Mouse (Mus musculus) kidney, adult 8-10 months (tissue): ENCODE measurements around the gene Pde10a.

Experiments
- DNase-seq, 2 experiments: peaks; one replicate each; pipeline ENCODE4 v3.0.0; 2022

The Pde10a gene

DNA sequence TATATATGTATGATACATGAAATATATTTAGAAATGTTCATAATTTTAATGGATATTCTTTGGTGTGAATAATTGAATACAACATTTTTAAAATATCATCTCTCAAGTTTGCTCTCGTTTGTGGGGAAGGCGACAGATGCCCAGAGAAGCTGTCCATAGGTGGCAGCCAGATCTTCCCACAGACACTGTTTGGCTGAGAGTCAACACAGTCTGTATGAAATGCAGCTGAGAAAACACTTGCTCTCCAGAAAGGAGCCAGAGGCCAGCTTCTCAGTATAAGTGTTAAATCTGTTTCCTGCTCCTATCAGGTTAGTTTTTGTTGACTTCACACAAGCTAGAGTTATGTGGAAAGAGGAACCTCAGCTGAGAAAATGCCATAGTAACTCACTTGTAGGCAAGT, 461.4 kb downstream of the Pde10a start:
- DNase-seq, result no peak

DNA sequence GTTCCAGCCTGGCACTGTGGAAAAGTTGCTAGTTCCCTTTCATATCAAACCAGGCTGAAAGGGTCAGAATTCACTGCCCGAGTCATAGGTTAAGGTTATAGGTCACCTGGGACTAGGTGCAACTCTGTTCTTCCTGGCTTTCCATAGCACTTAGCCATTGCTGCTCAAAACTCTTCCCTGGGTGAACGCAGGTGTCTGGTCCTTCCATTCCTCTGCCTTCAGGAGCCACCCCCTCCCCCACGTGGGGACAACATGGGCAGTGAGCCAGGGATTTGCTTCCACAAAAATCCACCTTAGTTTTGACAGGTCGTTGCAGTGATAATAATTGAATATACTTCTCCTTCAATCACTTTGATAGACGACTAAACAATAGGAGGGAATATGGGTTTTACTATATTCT, 462.2 kb downstream of the Pde10a start:
- DNase-seq, result no peak

DNA sequence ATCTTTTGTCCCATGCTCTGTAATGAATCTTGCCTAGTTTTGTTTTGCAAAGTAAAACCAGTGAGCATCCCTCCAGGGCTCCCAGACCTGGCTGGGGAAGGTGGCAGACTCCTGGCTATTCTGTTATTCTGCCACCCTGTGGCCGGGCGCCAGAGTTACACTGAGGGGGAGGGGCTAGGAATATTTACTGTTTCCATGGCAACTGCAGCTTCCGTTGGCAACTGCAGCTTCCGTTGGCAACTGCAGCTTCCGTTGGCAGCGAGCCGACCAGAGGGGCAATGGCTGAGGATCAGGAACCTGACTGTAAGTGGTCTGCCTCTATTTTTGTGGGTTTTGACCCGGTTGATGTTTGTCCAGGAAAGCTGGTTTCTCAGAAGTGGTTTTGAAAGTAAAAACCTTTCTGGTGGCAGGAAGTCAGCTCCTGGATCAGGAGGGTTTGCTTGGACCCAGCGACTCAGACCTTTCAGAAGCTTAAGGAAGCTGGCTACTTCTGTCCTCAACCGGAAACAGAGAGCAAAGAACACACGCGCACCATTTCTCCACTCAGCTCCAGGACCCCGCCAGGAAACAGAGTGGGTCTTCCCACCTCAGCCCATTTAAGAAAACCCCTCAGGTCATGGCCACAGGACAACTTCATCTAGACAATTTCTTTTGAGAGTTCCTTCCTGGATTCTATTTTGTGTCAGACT, 463.1 kb downstream of the Pde10a start, which contains the start of gene 1700010I14Rik:
Gene 1700010I14Rik (plus strand): TSS at position 215 of the 689 bp plus-strand sequence.
- peak; percentile 88 to 93 for DNase-seq

DNA sequence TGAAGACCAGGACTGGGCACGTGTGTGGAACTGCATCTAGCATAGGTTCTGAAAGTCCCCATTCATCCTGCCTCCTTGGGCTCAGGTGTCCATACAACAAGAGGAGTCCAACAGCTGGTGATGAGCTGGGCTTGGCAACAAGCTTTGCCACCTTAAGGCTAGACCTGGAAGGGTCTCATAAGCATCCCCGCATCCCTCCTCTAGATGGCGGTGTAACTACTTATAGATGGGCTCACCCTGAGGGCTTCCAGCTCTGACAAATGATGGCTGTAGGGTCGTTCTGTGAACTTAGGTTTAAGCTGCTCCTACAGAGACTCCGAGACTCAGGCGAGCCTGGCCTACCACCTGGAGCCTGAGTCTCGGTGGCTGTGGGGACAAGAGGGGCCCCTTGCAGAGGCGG, 466.0 kb downstream of the Pde10a start:
- peak in 1 of 2 experiments; percentile 14 for DNase-seq

DNA sequence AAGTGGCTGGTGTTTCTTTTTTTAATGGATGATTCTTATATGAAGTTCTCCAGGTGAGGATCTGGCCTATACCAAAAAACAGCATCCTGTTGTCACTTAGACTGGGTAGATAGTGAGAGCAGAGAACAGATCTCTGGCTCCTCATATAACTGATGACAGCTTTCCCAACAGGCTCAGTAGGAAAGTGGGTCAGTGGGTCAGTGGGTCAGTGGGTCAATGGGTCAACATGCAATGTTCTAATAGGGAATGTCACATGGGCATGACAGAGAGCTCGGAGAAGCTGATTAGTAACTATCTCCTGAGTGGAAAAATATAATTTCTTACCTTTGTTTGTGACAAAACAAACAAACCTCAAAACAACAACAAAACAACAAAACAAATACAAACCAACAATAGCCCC, 470.2 kb downstream of the Pde10a start:
- DNase-seq, result peak in 1 of 2 experiments; percentile 26

DNA sequence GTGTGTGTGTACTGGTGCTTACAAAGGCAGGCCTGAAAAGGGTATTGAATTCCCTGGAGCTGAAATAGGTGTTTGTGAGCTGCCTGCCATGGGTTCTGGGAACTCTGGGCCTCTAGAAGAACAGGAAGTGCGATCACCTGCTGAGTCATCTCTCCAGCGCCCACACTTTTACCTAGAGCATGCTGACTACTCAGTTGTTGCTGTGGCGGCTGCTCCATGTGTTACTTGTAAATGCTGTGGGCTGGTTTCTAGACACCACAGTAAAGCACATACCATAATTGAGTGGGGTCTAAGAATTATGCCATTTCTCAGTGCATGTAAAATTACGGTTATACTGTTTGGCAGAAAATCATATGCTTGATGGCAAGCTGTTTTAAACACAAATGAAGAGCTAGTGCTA, 477.3 kb downstream of the Pde10a start:
- no peak for DNase-seq

DNA sequence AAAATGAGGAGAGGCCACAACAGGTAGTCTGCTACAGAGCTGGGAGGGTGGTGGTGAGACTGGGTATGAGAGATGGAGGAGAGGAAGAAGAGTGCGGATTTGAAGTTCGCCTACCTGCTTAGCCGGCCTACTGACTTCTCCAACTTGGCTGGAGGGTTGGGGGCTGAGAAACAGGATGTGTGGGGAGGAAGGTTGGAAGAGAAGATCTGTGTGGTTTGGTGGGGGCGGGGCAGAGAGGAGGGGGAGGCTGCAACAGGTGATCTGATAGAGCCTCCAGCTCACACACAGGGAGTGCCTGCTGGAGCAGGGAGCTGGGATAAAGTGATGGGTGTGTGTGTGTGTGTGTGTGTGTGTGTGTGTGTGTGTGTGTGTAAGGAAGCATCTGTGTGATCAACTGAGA, 479.3 kb downstream of the Pde10a start:
- DNase-seq, result no peak

DNA sequence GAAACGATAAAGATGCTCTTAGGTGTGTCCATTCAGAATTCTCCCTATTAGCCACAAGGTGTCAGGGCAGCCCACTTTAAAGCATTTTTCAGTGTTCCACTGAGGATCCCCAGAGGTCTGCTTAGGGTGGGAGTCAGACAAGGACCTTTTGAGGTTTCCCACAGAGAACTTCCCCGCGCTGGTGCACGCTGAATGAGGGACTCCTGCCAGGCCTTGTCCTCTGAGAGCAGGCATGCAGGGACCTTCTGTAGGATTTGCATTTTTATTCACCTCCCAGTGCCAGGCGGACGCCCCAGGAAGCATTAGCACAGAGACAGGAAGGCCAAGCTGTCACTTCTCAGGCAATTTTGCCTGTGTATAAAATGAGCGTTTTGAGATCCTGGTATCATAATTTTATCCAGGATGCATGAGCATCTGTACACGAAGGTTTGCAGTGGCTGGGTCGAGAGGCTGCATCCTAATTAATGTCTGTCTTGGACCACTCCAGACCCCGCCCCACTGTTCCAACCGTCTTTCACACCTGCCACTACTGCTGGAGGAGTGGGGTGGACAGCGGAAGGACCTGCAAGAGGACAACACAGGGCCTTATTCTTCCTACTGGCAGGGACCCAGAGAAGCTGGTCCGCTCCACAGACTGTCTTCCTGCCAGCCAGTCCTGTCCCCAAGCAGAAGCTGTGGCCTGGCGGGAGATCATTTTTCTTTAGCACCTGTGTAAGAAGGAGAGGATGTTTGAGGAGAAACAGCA, 498.2 kb downstream of the Pde10a start:
- no peak for DNase-seq

DNA sequence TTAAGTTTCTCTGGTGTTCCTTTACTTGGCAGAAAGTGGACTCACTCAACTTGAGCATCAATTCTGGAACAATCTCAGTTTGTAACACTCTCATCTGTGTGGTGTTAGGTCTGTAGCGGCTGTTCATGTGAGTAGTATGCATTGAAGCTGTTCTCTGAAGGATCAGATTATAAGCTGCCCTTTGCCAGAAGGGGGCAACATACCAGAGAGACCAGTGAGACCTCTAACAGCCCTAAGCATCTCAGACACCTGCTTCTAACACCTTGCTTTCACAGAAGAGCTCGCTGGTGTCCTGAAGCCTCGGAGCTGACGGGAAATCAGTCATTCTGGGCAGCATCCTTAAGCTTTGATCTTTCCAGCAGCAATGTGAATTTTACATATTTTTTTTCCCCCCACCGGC, 505.0 kb downstream of the Pde10a start:
- no peak for DNase-seq

DNA sequence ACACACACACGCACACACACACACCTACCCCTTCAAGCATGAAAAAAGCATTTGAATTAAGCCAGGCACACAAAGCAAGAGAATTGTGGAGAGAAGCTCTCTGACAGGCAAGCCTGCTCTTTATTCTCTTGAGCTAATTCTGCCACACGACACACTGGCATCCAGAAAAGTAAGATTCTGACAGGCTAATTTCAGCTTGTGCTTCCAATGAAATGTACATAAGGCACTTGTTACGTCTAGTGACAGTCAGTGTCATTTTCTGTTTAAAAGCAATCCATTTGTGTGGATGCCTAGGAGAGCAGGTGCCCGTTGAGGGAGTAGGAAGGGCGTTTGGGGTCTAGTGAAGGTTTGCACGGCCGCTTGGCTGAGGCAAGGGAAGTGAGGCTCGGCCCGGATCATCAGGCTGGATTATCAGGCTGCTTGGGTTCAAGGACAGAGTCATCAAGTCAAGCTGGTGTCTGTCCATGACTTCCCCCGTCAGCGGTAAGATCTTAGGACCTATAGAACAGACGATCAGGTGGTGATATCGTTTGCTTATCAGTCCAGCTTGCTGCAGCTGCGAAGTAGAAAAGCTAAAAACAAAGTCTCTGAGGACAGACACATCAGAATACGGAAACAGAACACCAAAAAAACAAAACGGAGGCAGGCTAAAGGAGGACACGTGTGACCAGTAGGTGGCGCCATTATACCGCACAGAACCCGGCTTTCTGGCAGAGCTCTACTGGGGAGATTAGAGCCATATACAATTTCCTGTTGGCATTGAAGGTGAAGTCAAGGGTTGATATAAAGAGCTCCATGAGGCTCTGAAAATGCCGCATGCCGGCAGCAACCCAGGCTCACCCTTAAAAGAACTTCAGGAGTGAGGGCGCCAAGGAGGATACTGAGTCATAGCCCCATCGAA, 506.3 kb downstream of the Pde10a start:
- peak; percentile 27 to 63 for DNase-seq

DNA sequence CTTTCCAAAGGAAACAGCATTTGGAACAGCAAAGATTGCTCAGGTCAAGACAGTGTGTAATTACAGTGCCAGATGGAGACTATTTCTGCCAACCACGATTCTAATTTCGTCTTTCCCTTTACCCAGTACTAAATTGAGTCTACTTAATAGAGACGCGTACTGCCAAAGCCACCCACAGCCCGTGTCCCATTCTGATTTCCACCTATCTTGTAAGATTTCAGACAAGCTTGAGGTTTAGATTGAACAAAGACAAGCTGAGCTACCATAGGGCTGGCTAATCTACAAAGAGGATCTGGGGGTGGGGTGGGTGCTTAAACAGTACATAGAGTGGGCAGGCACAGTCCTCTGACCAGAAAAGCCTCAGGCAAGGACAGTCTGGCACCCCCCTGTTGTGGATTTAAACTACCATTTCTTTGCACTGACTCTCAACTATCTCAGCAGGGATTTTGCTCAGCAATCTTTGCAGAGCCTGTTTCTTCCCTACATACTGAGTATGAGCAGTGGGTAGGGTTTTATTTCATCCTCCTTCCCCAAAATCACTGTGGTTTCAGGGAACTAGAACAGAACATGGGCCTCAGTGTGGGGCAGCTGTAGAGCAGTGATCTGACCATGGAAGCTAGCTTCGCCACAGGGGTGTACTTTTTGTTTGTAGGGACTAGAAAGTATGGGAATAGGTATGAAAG, 507.3 kb downstream of the Pde10a start:
- DNase-seq, result no peak

DNA sequence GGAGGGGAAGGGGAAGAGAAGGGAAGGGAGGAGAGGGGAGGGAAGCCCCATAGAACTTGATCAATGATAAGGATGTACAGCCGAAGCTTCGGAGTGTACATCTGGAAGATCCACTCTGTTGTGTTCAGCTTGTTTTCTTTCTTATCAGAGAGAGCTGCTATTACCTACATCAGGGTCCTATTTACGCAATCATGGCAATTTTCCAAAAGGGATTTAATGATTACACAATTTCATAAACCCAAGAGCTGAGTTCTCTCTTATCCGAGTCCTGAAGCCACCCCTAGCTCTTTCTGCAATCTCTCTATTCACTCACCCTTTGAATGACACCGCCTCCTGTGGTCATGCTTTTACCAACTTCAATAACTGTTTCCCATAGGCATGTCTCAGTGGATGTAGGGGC, 508.3 kb downstream of the Pde10a start:
- no peak for DNase-seq

DNA sequence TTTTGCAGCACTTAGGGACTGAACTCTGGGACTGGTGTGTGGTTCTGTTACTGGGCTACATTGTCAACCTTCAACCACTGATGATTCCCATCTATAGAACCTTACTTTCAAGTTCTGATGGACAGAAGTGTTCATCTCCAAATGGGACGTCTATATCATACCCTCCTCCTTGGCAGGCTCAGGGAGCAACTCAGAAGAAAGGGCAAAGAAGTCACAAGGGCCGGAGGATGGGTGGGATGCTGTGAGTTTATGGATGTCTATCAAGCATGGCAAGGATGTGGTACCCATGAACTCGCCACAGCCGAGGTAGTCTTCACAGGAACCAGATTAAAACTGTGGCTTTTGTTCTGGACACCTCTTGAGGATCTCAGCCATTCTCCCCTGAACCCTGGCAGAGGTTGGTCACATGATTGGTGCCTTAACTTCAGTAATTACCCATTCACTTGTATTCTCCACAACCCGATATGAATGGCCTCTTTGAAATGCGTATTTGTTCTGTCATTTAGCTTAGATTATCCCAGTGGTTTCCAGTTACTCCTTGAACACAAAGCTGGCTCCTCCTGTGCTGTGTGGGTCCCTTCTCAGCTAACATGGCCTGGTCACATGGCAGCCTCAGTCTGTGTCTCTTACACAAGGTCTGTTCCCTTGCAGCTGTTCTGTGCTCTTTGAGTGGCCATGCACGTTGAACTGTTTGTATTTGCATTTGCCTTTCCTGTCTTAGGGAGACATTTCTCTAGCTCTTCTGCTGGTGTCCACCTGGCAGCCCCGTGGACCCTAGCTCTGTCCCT, 510.6 kb downstream of the Pde10a start:
- no peak for DNase-seq
